Mouse (Mus musculus) cerebellum, postnatal 10 days (tissue): ENCODE data around the gene Trhr2.

Experiments
- DNase-seq, 2 experiments: peaks; one replicate each; pipeline ENCODE4 v3.0.0; 2021; ENCODE audit warnings: mixed read lengths in 2 of 2

Gene Trhr2

DNA sequence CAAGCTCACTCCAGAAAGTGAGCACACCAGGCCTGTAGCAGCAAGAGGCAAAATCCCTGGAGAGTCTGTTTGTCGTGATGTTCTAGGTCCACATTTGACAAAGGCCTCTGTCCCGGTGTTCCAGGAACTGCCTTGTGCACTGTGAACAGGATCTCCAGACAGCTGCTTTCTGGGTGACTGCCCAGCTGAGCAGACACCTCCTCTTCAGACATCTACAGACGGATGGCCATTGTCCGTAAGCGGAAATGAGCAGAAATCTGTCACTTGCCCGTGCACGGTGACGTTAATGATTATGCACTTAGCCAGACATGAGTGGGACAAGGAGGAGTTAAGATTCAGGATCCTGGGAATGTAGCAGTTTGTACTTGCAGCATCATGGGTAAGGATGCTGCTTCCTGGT lies 6.4 kb downstream of the Trhr2 start:
- no peak for DNase-seq

GRCm38 (mm10) chr8:122350309-122351089 lies 10.0 kb downstream of the Trhr2 start:
- DNase-seq: no peak

DNA sequence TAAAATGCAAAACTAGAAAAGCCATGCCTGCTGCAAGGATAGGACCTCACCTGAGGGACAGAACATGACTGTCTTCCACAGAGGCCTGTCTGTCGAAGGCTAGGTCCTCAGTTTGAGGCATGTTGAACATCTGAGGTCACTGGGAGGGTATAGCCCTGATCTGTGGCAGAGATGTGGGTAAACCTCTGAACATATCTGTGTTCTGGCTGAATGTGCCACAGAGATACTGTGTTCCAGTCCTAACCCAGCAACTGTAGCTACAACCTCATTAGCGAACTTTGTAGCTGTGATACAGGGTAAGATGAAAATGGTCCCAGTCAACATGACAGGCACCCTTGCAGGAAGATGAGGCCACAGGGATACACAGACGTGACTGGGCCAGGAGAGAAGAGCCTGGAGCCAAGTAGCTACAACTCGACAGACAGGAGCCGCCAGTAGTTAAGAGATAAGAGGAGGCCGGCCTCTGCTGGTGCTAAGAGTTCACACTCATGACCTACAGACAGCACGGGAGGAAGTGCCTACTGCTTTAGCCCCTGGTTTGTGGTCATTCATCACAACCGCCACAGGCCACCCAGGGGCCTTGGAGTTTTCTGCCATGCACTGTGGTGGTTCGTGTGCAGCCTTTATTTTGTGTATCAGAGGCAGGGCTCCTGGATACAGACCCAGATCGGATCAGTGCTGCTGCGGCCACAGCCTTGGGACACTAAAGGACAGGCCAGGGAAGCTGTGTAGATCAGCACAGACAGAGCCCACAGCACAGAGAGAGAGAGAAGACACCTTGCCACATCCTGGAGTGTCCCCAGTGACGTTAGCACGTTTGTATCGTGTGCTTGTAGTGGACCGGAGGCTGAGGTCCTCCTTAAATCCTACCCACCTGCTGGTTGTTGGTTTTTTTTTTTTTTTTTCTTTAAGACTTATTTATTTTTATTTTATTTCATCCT lies 10.9 kb downstream of the Trhr2 start:
- DNase-seq: no peak

DNA sequence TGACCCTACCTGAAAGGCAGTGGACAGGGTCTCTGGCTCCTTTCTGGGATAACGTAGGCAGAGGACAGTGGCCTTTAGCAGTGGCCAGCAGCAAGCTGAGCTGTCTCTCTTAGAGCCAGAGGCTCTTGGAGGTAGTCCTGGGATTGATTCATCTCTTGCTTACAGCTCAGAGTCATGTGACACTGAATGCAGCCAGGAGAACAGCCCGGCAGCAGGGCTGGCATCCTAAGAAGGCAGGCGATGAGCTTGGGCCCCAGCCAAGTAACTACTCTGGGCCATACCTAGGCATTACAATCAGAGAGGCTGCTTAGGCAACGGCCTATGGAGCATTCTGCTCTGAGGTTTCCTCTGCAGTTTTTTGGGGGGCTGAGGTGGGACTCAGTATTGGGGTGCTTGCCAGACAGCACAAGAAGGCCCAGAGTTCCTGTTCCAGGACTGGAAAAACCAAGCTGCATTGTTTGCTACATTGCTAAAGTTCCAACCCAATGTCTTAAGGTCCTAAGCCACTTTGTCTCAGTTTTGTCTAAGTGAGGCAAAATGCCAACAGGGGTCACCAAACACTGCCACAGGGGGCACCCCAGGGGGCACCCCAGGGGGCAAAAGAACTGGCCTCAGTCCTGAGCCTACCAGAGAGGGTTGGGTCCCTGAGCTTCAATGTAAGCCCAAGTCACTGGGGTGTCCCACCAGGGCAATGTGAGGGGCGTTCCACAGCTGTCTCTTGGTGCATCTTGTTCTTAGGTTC lies 12.6 kb downstream of the Trhr2 start:
- DNase-seq: peak; percentile 97 to 98

GRCm38 (mm10) chr8:122345181-122346095 lies 15.1 kb downstream of the Trhr2 start:
- DNase-seq: peak in 1 of 2 experiments; percentile 22

GRCm38 (mm10) chr8:122344219-122344618 lies 16.3 kb downstream of the Trhr2 start:
- no peak for DNase-seq

GRCm38 (mm10) chr8:122343758-122344157 lies 16.8 kb downstream of the Trhr2 start:
- DNase-seq: peak in 1 of 2 experiments; percentile 60

DNA sequence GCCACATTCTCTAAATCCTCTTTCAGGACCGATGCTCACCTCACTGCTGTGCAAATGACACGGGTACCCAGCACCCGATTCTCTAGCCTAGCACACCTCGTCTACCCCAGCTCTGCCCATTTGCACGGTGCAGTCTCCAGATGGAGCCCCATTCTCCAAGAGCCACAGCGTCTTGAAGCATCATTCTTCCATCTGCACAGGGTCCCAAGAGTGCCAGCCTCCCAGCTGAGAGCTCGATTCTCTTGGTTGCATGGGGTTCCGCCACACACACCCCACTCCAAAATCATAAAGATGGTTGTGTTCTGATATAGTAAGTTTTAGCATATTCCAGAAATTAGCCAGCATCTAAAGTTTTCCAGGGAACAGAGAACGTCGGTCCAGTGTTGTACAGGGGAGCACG lies 17.2 kb downstream of the Trhr2 start:
- peak in 1 of 2 experiments; percentile 46 for DNase-seq

DNA sequence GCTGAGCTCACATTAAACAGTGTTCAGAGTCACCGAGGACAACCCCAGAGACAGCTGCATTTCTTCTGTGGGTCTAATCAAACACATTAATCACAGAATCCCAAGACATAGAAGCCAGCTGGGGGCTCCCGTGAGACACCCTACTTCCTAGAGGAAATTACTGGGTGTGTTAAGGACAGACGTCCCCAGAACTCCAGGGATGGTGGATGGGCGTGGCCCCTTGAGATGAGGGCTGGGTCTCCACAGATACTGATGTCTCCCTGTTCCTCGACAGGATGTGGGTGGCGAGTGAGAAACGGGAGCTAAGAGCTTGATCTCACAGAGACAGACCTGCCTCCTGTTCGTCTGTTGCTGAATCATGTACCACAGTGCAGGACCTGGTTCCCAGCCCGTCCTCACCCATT lies 17.7 kb downstream of the Trhr2 start:
- DNase-seq: peak in 1 of 2 experiments; percentile 42

DNA sequence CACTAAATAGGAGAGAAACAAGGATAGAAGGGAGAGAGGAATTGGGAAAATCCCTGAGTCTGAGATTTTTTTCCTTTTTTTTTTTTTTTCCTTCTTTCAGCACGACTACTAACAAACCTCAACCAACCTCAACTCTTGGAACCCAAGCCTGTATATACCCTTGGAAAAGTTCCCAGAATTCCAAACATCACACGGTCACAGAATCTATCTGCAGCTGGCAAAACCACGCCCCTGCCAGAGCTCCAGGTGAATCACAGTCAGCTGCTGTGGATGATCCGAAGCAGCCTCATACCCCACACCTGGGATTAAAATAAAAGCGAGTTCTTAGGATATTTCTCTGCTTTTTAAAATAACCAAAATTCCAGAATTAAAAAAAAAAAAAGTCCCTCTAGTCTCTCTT lies 18.2 kb downstream of the Trhr2 start:
- DNase-seq: no peak

GRCm38 (mm10) chr8:122341790-122342189 lies 18.8 kb downstream of the Trhr2 start:
- peak in 1 of 2 experiments; percentile 59 for DNase-seq

- no peak for DNase-seq
These were observed 19.8 kb downstream of the Trhr2 start for GRCm38 (mm10) chr8:122340761-122341160.

DNA sequence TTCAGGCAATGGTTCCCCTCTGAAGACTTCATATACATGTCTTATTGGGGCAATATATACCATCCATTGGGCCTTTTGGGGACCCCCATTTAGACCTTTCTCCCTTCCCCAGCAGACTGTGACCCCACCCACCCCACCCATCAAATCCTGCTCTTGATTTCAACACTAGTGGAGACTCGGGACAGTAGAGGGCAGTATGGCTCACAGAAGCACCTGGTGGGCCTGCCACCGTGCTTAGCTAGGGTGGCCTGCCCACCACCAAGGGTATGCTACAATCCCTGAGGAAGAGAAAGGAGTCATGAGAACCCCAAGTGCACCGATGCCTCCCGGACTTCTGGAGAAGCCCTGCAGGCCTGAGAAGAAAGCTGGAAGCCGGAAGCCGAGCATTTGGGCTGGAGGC lies 21.7 kb downstream of the Trhr2 start:
- DNase-seq: peak; percentile 64 to 66

GRCm38 (mm10) chr8:122336251-122336910 lies 24.2 kb downstream of the Trhr2 start:
- peak; percentile 78 to 80 for DNase-seq

- DNase-seq: peak; percentile 51 to 60
These were observed 24.8 kb downstream of the Trhr2 start for GRCm38 (mm10) chr8:122335638-122336250.

- DNase-seq: peak in 1 of 2 experiments; percentile 54
These were observed 25.6 kb downstream of the Trhr2 start for GRCm38 (mm10) chr8:122334791-122335490.

DNA sequence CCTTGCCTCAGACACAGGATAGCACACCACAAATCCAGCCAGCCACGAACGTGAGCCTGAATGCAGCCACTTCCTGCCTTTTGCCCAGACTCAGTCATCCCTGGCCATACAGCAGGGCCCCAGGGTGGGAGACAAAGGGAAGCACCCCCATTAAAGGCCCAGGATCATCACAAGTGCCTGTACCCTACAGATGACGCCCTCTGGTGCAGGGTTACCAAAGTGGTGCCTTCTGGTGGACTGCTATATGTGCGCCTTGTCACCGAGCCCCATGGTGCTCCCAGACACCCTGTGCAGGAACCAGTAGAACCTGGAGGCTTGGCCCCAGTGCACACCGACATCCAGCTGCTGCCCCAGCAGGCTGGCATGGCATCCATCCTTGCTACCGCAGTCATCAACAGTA lies 27.0 kb downstream of the Trhr2 start:
- DNase-seq: no peak

DNA sequence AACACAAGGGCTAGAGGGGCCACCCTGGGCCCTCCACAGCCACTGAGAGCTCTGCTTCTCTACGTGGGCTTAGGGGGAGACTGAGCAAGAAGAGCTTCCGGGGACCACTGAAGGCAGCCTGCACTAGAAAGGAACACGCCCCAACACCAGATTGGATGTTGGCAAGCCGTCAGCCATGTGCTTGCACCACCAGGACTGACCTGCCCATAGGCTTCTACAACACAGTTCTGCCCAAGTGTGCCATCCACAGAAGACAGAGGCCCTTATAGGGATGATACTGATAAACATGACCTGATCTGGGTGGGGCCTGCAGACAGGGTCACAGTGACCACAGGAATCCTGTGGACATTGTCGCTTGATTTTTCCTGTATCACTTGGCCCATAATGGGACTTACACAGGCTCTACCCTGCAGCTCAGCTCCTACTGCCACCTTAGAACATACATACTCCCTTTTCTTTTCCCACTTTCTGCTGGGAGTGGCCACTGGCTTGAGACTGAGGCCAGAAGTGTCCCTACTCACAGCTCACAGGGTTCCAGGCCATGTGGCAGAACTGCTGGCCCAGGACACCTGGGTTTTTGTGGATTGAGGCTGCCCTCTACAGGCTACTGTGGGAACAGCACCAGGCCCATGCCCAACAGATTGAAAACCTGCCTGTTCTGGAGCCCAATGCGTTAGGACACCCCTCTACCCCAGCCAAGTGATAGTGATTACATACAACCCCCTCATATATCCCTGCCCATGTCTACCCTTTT lies 27.6 kb downstream of the Trhr2 start:
- DNase-seq: peak; percentile 91 to 94

- DNase-seq: peak in 1 of 2 experiments; percentile 57
These were observed 29.4 kb downstream of the Trhr2 start for GRCm38 (mm10) chr8:122331134-122331523.
